Mouse (Mus musculus) embryo, embryonic 11 days (tissue): ENCODE measurements around the gene Dlgap4.
"Not testable (repeated sequence)": the region's sequence is repeated elsewhere in the genome, so short reads cannot be mapped to it uniquely, and the experiment has no call there.

Experiments used
- DNase-seq: peaks from one replicate; pipeline ENCODE4 v3.0.0-alpha.2; 2015

Dlgap4 gene

DNA sequence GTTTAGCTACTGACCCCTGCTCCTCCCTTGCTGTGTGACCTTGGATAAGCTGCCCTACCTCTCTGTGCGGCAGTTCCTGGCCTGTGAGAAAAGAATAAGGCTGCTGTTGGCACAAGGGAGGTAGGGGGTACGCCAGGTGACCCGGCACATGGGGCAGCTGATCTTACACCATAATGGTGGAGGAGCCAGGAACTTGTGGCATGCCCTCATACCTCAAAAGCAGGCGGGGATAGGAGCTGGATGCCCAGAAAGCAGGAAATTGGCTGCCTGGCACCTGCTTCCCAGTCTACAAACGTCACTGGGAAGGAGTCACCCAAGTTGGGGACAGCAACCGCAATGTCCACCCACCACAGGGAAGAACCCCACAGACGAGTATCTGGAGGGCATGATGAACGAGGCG is 166.6 kb downstream of the Dlgap4 start:
- no peak for DNase-seq

GRCm38 (mm10) chr2:156780752-156781151 is 167.2 kb downstream of the Dlgap4 start:
- DNase-seq: peak; percentile 74

- no peak for DNase-seq
Observed at GRCm38 (mm10) chr2:156781281-156781680, 167.8 kb downstream of the Dlgap4 start.

DNA sequence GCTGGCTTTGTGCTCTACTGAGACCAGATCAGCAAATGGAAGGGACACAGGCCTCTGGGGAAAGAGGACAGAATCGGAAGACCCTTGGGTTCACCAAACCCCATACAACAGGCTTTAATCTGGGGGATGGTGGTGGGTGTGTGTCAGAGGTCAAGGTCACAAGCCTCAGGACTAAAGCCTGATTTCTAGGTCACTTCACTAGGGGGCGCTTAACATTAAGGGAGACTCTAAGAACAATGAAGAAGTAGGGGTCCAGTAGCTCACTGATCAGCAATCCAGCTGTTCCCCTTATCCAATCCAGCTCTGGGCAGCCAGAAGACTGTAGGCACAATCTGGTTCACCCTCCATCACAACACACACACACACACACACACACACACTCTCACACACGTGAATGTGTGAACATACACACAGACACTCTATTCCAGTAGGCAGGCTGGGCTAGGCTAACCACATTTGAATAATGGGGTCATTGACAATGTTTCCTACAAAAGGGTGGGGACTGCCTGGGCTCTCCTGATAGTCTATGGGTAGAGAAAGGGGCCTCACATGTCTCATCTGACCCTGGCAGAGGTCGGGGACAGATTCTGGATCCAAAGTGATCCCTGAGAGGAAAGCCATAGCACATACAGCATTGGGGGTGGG is 168.5 kb downstream of the Dlgap4 start:
- no peak for DNase-seq

DNA sequence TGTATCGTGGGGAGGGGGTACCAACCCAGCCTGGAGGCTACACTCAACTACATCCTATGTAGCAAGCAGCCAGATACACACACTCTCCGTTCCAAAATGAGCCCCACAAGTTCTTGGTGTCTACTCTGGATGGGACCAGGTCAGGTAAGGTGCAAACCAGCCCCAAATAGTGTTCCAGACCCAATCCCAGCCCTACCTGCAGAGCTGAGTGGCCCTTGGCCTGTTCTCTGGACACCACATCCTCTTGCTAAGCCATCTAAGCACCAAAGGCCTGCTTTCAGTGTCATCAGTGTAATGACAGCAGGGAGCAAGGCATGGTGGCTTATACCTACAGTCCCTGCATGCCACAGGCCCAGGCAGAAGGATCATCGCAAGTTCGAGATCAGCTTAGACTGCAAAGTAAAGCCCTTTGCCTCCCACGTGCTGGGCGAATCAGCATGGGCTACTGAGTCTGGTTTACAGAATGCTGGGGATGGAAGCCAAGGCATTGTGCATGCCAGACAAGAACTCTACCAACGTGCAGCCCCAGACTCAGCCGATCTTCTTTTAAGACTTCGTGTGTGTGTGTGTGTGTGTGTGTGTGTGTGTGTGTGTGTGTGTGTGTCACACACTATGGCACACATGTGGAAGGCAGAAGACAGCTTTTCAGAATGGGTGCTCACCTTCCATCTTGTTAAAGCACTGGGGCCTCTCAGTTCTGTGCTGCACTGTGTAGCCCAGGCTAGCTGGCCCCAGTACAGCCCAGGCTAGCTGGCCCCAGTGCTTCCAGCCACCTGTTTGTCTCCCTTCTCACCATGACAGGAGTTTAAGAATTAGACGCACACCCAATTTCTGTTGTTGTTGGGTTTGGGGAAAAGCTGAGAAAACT is 169.2 kb downstream of the Dlgap4 start:
- DNase-seq: no peak

- DNase-seq: no peak
Observed at GRCm38 (mm10) chr2:156783349-156783728, 169.8 kb downstream of the Dlgap4 start.

- DNase-seq: no peak
Observed at GRCm38 (mm10) chr2:156784016-156784585, 170.6 kb downstream of the Dlgap4 start.

DNA sequence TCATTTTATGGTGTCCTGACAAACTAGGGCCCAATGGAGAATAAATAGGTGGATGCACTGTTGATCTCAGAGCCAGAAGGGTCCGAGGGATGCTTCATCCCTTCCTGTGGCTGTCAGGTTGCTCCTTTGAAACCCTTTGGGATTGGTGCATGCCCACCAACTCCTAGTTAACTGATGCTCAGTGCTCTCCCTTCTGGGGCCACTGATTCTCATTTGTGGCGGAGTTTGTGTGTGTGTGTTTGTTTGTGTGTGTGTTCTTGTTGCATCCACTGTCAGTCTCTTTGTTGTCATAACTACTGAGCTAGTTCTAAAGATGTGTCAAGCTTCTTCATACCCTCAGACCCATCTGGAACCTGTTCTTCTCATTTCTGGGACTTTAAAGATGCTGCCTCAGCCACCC is 171.4 kb downstream of the Dlgap4 start:
- DNase-seq: no peak

DNA sequence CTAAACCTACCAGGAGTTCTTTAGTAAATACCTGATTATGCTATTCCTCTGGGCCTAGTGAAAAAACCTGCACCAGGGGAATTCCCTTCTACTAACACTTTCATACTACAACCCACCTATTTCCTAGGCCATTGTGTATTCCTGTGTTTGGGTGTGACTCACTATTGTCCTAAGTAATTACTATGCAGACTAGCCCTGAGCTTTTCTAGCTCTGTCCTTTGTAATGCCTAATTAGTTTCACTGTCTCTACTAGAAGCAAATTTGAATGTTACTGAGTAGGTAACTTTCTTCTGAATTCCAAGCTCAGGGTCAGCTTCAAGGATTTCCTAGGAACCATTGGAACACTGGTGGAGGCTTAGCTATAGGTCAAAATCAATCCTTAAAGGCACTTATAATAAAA is 172.9 kb downstream of the Dlgap4 start:
- not testable (repeated sequence) for DNase-seq

GRCm38 (mm10) chr2:156787090-156787775 is 173.7 kb downstream of the Dlgap4 start:
- DNase-seq: no peak

GRCm38 (mm10) chr2:156787776-156788105 is 174.2 kb downstream of the Dlgap4 start:
- DNase-seq: peak; percentile 45

DNA sequence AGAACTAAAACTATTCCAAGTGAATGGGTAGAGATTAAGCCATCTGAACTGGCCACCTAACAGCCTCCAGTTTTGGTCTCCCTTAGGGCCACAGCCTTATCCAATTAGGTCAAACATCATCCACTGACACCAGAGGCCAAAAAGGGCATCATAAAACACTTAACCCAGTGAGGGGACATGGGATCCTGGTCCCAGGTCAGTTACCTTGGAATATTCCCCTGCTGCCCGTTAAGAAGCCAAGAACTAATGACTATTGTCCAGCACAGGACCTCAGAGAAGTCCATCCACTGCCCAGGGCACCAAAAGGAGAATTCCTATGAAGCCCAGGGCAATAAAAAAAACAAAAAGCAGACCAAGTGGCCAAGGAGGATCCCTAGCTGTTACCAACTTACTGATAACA is 175.3 kb downstream of the Dlgap4 start:
- no peak for DNase-seq

- no peak for DNase-seq
Observed at GRCm38 (mm10) chr2:156798516-156798915, 185.0 kb downstream of the Dlgap4 start.

- DNase-seq: no peak
Observed at GRCm38 (mm10) chr2:156801045-156801444, 187.5 kb downstream of the Dlgap4 start.

DNA sequence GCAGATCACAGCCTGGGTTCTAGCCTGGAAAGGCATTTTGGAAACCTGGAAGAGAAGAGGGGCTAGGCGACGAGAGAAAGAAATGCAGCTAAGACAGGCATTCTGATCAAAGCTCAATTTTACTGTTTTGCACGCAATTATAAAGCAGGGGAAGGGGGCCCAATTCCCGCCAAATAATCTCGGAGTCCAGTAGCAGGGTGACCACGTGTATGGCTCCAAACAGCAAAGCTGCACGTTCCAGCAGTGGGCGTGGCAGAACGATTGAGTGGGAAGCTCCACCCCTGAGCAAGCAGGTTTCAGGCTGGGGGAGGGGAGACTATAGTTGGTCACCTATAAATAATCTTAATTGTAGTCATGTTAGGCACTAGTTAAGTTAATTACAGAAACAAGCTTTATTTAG is 188.6 kb downstream of the Dlgap4 start:
- DNase-seq: not testable (repeated sequence)

GRCm38 (mm10) chr2:156803698-156804372 is 190.3 kb downstream of the Dlgap4 start:
- DNase-seq: no peak

DNA sequence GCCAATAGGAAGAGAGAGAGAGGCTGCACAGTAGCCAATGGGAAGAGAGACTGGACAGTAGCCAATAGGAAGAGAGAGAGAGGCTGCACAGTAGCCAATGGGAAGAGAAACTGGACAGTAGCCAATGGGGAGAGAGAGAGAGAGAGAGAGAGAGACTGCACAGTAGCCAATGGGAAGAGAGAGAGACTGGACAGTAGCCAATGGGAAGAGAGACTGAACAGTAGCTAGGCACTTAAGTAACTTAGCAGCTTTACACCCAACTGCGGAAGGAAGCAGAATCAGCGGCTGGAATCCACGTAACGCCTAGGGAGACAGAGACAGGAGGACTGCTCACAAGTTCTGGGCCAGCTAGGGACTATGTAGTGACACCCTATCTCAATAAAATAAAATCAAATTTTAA is 191.1 kb downstream of the Dlgap4 start:
- no peak for DNase-seq

DNA sequence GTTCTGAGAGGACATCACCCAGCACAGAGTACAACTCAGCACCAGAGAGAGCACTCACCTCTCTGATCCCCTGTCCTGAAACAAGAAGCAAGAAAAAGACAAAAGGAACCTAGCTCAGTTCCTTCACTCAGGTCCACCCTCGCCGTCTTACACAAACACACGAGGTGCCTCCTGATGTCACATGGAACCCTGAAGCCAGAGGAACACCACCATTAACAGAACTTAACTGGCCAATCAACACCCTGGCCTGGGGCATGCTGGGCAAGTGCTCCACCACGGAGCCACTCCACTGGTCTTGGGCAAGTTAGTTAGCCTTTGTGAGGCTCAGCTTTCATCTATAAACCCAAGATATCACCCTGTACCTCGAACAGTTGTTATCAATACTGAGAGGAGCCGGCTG is 193.4 kb downstream of the Dlgap4 start:
- no peak for DNase-seq

DNA sequence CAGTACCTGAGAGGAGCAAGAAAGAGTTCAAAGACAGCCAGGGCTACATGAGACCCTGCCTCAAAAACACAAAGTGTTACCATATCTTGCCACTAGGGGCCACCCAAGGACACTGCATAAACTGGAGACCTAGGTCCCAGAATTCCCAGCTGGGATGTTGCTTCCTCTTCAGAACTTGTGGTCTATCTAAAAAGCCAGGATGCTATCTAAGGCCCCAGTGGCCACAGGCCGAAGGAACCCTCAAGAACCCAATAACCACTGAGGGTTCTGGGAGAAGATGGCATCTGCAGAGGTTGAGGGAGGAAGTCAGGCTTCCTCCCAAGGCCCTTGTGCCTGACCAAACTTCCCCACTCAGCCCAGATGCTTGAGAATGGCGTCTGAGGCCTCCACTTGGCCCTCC is 196.1 kb downstream of the Dlgap4 start:
- DNase-seq: peak; percentile 89

DNA sequence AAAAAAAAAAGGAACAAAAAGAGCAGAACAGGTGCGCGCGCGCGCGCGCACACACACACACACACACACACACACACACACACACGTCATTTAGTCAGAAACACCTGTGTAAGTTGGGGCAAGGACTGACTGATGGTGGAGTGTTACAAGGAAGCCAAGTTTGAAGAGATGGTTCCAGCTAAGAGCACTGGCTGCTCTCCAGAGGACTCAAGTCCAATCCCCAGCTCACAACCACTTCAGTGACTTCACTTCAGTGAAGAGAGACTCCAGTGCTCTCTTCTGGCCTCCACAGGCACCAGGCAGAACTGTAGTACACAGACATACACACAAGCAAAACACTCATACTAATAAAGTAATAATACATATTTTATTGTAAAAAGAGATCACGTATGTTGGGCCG is 197.2 kb downstream of the Dlgap4 start:
- DNase-seq: no peak

DNA sequence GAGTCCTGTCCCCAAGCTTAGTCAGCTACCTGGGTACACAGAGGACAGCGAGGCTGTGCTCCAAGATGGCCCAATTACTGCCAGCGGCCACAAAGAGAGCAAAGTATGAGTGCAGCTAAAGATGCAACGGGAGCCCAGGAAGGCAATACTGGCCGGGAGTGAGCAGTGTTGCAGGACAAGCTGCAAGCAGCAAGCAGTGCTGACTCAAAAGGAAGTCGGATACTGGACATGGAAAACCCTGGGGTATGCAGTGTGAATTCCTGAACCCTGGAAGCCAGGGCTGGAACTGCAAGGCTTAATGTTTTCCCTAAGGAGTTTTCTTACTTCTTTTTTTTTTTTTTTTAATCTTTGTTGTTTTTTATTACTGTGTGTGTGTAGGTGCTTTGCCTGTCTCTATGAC is 198.1 kb downstream of the Dlgap4 start:
- no peak for DNase-seq
